Mouse (Mus musculus) layer of hippocampus, adult 9-10 months (tissue): ENCODE measurements at regions not wholly inside any gene's neighbourhood (a gene's known extent, or its start where the extent isn't known, plus 50 kb on each side); places are given as distances from the start of the nearest gene placed in this dataset.
"Not testable (repeated sequence)": the region's sequence is repeated elsewhere in the genome, so short reads cannot be mapped to it uniquely, and the experiment has no call there.

Experiments
- DNase-seq: peaks from one replicate; pipeline ENCODE4 v3.0.0; 2022; ENCODE audit warnings: low spot score

- DNase-seq, result no peak
Measured at GRCm38 (mm10) chr1:164744955-164745608, 51.4 kb upstream of the Dpt start.

GRCm38 (mm10) chr1:164744499-164744898, 51.9 kb upstream of the Dpt start:
- DNase-seq, result no peak

GRCm38 (mm10) chr1:164742897-164743296, 53.5 kb upstream of the Dpt start:
- DNase-seq, result not testable (repeated sequence)

- no peak for DNase-seq
Measured at GRCm38 (mm10) chr1:164735646-164736045, 60.8 kb upstream of the Dpt start.

- no peak for DNase-seq
Measured at GRCm38 (mm10) chr1:164733741-164734140, 62.7 kb upstream of the Dpt start.

DNA sequence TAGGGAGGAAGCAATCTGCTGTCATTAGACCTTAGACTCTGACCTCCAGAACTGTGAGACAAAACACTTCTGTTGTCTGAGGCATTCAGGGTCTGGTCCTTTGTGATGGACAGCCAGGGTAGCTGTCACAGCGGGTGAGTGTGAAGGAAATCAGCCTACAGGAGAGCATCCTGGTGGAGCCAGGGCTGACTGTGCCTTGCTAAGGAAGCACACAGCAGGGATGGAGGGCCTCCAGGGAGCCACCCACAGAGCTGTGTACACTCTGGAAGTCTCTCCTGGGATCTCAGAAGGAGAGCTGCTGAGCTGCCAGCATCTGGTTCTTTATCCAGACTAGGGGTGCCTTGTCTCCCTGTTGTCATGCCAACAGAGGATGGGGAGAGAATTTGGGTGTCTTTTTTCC, 74.4 kb upstream of the Dpt start:
- no peak for DNase-seq

- no peak for DNase-seq
Measured at GRCm38 (mm10) chr1:164714905-164715304, 81.5 kb upstream of the Dpt start.

DNA sequence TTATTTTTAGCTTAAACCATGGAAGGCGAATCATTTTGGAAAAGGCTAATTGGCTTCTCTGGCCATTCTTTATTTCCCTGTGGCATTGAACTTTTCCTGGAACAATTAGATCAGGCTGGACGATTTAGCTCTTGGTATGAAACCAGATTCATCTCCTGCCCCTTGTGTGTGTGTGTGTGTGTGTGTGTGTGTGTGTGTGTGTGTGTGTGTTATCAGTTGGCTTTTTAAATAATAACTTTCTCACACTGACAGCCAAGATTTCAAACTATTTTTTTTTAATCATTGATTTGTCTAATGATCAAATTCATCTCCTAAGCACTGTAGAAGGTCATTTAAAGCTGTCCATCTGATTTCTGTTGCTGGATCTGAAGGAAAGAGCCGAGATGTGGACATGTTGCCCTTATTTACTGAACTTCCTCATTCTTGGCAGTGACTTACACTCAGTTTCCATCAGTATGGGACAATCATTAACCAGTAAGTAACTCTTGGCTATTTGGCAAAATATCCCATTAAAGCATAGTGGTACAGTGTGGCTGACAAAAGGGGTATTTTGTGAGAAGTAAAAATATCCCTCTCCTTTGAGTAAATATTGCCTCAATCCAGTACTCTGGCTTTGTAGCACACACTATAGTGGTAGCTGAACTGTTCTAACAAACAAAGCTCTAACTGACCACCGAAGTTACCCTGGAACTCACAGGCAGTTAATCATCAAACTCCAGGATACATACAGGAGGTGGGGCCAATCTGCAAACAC, 82.5 kb upstream of the Dpt start:
- DNase-seq, result no peak

- DNase-seq, result no peak
Measured at GRCm38 (mm10) chr1:164712514-164712913, 83.9 kb upstream of the Dpt start.

GRCm38 (mm10) chr1:164704397-164705091, 91.9 kb upstream of the Dpt start:
- DNase-seq, result no peak

DNA sequence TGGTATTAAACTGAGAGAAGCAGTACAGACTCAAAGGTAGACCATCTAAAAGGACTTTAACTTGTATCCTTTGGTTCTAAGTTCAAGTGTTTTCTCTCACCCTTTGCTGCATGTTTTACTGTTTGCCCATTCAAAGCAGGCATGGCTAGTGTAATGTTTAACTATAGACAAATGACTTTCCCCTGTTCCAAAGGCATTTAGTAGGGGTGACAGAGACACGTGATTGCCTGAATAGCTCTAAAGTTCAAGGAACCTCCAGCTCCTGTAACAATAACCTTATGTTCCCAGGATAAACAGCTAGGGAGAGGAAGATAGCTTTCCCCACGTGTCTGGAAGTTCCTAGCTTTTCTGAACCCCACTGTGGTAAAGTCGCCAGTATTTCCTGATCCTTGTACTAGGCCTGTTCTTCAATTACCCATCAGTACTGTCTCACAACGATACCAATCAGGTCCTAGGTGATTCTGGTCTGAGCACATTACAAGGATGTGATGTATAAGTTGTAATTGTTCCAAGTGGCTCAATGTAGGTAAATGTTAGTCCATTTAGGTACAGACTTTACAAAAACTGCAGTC, 92.8 kb upstream of the Dpt start:
- DNase-seq, result no peak

GRCm38 (mm10) chr1:164690055-164690454, 106.4 kb upstream of the Dpt start:
- no peak for DNase-seq

DNA sequence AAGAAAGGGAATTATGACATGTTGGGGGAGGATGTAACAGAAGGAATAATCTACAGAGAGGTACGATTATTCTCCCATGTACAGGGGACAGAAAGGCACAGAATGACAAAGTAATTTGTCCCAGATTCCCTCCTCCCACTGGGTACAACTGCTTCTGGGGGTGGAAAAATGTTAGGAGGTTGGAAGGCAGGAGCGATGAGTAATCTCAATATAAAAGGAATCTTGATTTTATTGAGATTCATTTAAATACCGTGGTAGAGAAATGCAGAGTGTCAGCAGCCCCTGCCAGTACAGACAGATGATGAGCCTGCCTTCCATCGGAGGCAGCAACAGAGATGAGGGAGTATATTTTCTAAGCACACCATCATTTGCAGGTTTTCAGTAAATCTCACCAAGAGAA, 107.1 kb upstream of the Dpt start:
- peak; percentile 55 for DNase-seq

GRCm38 (mm10) chr1:164684437-164684836, 112.0 kb upstream of the Dpt start:
- no peak for DNase-seq

DNA sequence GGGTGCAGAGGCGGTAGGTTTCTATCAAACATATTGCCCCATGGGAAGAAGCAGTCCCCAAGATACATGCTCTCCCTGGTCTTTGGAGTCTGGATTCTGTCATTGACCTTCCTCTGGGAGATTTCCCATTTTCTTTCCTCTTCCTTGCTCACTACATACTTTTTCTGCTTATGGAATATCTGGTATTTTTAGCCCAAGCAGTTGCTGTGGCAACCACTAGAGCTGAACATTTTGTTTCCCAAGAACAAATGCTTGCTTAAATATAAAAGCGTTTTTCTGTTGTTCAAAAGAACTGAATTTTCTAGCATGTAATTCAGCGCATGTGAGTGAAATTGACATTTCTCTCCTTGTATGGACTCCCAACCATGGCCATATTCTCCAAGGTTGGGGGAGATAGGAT, 112.7 kb upstream of the Dpt start:
- DNase-seq, result peak; percentile 52

- no peak for DNase-seq
Measured at GRCm38 (mm10) chr1:164682867-164683599, 113.4 kb upstream of the Dpt start.

DNA sequence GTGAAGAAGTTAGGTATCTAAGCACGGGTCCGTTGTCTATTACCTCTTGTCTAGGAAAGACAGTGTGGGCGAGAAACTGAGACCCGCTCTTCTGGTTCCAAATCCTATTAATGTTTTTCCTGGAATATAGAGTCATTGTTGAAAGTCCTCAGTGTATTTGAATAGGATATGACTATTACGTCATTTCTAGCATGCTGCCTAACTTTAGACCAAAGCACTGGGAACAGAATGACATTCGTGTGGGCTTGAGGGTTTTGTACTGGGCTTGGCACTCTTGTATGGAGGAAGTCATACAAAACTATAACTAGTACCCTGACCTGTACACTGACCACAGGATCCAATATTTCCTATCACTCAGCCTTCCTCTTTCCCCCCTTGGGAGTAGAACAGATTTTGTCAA, 114.0 kb upstream of the Dpt start:
- no peak for DNase-seq

GRCm38 (mm10) chr1:164681582-164681981, 114.9 kb upstream of the Dpt start:
- no peak for DNase-seq

DNA sequence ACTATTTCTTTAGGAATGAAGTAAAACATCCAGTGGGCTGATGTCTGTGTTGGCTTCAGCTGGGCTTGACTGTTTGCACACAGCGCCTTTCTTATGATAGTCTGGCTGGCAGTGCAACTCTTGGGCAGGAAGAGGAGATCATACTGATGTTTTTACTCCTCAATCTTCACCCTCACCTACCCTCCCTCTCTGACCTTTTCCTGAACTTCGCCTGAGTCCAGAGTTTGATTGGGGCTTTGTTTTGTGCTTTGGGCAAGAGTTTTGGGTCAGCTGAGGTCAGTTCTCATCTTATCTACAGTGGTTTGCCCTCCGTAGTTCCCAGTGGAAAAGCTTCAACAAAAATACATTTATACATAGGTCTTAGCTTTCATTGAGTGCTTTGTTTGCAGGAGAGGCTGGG, 118.1 kb upstream of the Dpt start:
- DNase-seq, result no peak

DNA sequence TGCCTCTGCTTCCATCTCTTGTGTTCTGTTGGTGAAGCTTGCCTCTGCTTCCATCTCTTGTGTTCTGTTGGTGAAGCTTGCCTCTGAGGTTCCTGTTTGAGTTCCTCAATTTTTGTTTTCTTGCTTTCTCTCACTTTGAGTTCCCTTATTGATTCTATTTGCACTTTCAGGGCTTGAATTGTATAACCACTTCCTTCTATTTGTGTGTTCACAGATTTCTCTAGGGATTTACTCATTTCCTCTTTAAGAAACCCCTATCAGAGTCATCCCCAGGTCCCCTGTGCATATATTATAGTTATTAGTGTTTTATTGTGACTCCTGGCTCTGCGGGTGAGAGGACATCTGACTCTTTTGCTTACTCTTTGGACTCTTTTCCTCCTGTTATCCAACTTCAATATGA, 144.2 kb upstream of the Dpt start:
- no peak for DNase-seq

- no peak for DNase-seq
Measured at GRCm38 (mm10) chr1:164637901-164638462, 158.5 kb upstream of the Dpt start.

- no peak for DNase-seq
Measured at GRCm38 (mm10) chr1:164631679-164632078, 164.8 kb upstream of the Dpt start.
